Mouse (Mus musculus) erythroblast, embryonic 14.5 days (primary cell): ENCODE results near the gene Yod1.

Experiments
- GATA1 ChIP-seq: IDR thresholded peaks from 2 replicates; pipeline ENCODE4 v1.6.1; 2012; ENCODE audit warnings: low read length, inconsistent platforms, mixed read lengths
- TAL1 ChIP-seq: IDR thresholded peaks from 3 replicates; pipeline ENCODE4 v1.6.1; 2012; ENCODE audit warnings: low read length, inconsistent platforms, mixed read lengths

- TF ChIP-seq GATA1 (no peak), TAL1 (no peak)
These were observed 23.1 kb downstream of the Yod1 start for GRCm38 (mm10) chr1:130740227-130740648.
